Mouse (Mus musculus) monocyte, adult 59 days (primary cell): ENCODE data around the gene 5430427O19Rik. TPM values are rescaled to one million over a fixed set of nuclear protein-coding genes. Genes with fewer than 3 reads are reported as not detected.

Experiments
- total RNA-seq, 2 experiments: library from RNA; stranded (reverse); gene quantifications; one replicate each; pipeline ENCODE4 v1.2.4; 2023

5430427O19Rik gene
- total RNA-seq = 10 to 100 TPM; 13.7 TPM

DNA sequence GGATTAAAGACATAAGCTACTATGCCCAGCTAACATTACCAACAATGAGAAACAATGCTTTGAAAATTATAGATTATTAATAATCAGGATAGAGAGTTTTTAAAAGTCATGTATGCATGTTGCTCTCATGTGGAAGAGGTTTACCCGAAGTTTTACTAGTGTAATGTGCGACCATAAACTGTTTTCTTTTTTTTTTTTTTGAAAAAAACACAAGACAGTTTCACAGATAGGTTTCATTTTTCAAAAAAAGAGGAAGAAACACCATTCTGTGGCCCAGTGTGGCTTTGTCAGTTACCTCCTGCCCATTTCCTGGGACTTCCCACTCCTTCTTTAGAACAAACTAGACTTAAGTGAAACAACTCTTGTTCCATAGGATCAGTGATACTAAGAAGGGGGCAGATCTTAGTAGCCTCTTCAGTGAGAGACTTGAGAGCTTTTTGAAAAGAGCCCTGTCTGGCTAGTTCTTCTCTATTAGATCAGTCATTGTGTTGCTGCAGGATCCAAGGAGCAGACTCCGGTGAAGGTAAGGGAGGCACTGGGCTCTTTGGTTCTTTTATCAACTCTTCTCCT, at the start of gene 5430427O19Rik:
TSS of gene 5430427O19Rik (plus strand) at position 441 of the 570 bp plus-strand sequence.

Other genes with a start within 250 kb of the 5430427O19Rik start
- 10 to 100 TPM; 13.2 to 15.5 TPM for gene Gk, start 93.5 kb upstream of the 5430427O19Rik start, total RNA-seq
- not detected for gene Samt3, start 173.8 kb downstream of the 5430427O19Rik start, total RNA-seq